Mouse (Mus musculus) liver, adult 2 months (tissue): Measurements from ENCODE around the gene Spin1.

Experiments used
- CTCF ChIP-seq: fragments of 200-500 bp; IDR thresholded peaks from 2 replicates; pipeline ENCODE4 v1.5.1; 2011; ENCODE audit warnings: low read depth, low read length, control low read depth
- POLR2A ChIP-seq: fragments of 200-500 bp; IDR thresholded peaks from 2 replicates; pipeline ENCODE4 v1.6.1; 2011; ENCODE audit warnings: low read length, control low read depth; ENCODE audit not compliant: insufficient read depth; ENCODE audit errors: extremely low read depth

DNA sequence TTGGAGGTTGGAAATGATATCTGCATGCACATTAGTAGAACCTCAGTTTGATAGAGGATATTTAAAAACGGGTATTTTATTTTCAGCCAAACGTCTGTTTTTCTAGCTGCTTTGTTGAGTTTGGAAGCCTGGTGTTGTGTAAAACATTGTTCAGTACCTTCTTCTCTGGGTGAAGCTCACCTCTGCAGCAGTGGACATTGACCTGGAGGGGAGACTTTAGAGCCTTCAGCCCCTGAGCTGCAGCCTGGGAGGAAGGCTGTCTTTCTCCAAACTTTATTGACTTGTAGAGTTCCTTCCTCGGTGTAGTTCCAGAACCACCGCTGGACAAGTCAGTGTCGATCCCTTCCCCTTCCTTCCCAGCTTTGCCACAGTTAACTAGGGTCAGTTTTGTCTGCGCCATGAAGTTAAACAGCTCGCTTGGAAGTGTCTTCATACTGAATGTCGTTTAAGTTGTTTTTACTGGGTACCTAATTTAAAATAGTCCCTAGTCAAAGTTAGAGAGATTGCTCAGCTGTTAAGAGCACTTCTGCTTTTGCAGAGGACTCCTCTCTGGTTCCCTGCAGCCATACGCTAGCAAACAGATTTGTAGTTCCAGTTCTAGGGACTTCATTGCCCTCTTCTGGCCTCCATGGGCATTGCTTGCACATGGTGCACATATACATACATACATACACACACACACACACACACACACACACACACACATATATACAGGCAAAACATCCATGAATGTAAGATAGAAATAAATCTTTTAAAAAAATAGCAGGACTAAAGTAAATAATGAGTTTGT lies 3.4 kb downstream of the Spin1 start:
- TF ChIP-seq POLR2A (no peak), CTCF (no peak)
